Comparison of ENCODE assay signal across 17 mouse cellular contexts in genomic region chr2:59467085-59467484, GRCm38 (mm10). TPM values are rescaled to one million over a fixed set of nuclear protein-coding genes. Genes with fewer than 3 reads are reported as not detected.
"Had no signal": no experiment of that assay in that cellular context is flagged by ENCODE, and none has a peak within 500 bp of the region (broad histone marks: within the 10 kb centered on the region; RNA-seq: fewer than 3 reads in every experiment).

No protein-coding gene starts in this region.

- H3K4me3 ChIP-seq: limb, embryonic 13.5 days; liver, embryonic 15.5 days; midbrain, embryonic 12.5 days had no signal

- H3K4me1 ChIP-seq: liver, embryonic 15.5 days; midbrain, embryonic 12.5 days had no signal

- H3K36me3 ChIP-seq: limb, embryonic 13.5 days; liver, embryonic 15.5 days; midbrain, embryonic 12.5 days had no signal

- ATAC-seq: lung, postnatal 0 days; midbrain, embryonic 16.5 days had no signal

- H3K27me3 ChIP-seq: limb, embryonic 13.5 days; liver, embryonic 15.5 days had no signal

- H3K4me2 ChIP-seq: limb, embryonic 13.5 days; liver, embryonic 11.5 days; liver, embryonic 15.5 days; midbrain, embryonic 12.5 days had no signal

- DNase-seq: kidney, adult 11 months; kidney, postnatal 10 days; layer of hippocampus, adult 9-11 months; layer of hippocampus, postnatal 36 days; lung, adult 2 months; lung, postnatal 36 days; right cerebral cortex, postnatal 14 days; thymus, adult 18-20 months; thymus, postnatal 14 days had no signal

- H3K9ac ChIP-seq: limb, embryonic 13.5 days; liver, embryonic 15.5 days; midbrain, embryonic 12.5 days had no signal

- H3K27ac ChIP-seq: limb, embryonic 13.5 days; liver, embryonic 15.5 days; midbrain, embryonic 12.5 days had no signal

- H3K9me3 ChIP-seq: limb, embryonic 13.5 days; liver, embryonic 15.5 days; midbrain, embryonic 12.5 days had no signal

RNA-seq across cellular contexts. Expression of gene Dapl1, which starts 17.4 kb away (rescaled TPM):
- polyA plus RNA-seq: liver, embryonic 15.5 days; neural tube, embryonic 14.5 days; small intestine, adult 2 months had no signal
